Mouse (Mus musculus): ENCODE measurements around the gene Dst. TPM values are rescaled to one million over a fixed set of nuclear protein-coding genes. Genes with fewer than 3 reads are reported as not detected.

Gene Dst
- polyA plus RNA-seq, 1 experiment from 2014 or later = 5.9 TPM

GRCm38 (mm10) chr1:33946601-33947395 is 38.8 kb downstream of the Dst start:
- Histone ChIP-seq H3K4me3 (replicated peaks) (no peak overlapping the region), H3K4me2 (no peak overlapping the region), H3K36me3 (replicated peaks) (no peaks in the 10 kb centered on the region), H3K9me3 (replicated peaks) (no peaks in the 10 kb centered on the region), H3K9ac (no peak overlapping the region), H3K27me3 (no peaks in the 10 kb centered on the region), H3K27ac (replicated peaks) (no peak overlapping the region), H3K4me1 (replicated peaks) (0 out of 2 replicates have a peak, but pooled peaks cover 5% of the 10 kb centered on the region)
- ATAC-seq (ENCODE audit: insufficient read depth) = no peak
- 62% methylated on average over 12 of the region's 12 CpGs for WGBS (ENCODE audit: insufficient replicate concordance)

GRCm38 (mm10) chr1:33947838-33948237 is 39.8 kb downstream of the Dst start:
- no peaks in the 10 kb centered on the region for H3K9me3 ChIP-seq (replicated peaks)
- no peaks in the 10 kb centered on the region for H3K27me3 ChIP-seq
- H3K27ac ChIP-seq (replicated peaks) = no peak overlapping the region
- H3K4me1 ChIP-seq (replicated peaks) = 0 out of 2 replicates have a peak, but pooled peaks cover 5% of the 10 kb centered on the region
- H3K36me3 ChIP-seq (replicated peaks) = no peaks in the 10 kb centered on the region
- H3K4me3 ChIP-seq (replicated peaks) = no peak overlapping the region
- 71% methylated on average over 6 of the region's 6 CpGs for WGBS (ENCODE audit: insufficient replicate concordance)
- no peak overlapping the region for H3K4me2 ChIP-seq
- no peak overlapping the region for H3K9ac ChIP-seq
- no peak for ATAC-seq (ENCODE audit: insufficient read depth)

- Histone ChIP-seq H3K27me3 (no peaks in the 10 kb centered on the region), H3K9ac (no peak overlapping the region), H3K4me2 (no peak overlapping the region), H3K27ac (replicated peaks) (no peak overlapping the region), H3K36me3 (replicated peaks) (no peaks in the 10 kb centered on the region), H3K9me3 (replicated peaks) (no peaks in the 10 kb centered on the region), H3K4me3 (replicated peaks) (no peak overlapping the region), H3K4me1 (replicated peaks) (0 out of 2 replicates have a peak, but pooled peaks cover 5% of the 10 kb centered on the region)
- ATAC-seq (ENCODE audit: insufficient read depth) = no peak
- 69% methylated on average over 5 of the region's 5 CpGs for WGBS (ENCODE audit: insufficient replicate concordance)
These were observed 40.5 kb downstream of the Dst start for GRCm38 (mm10) chr1:33948511-33948910.

GRCm38 (mm10) chr1:33955626-33956025 is 47.6 kb downstream of the Dst start:
- H3K4me2 ChIP-seq = no peak overlapping the region
- no peak overlapping the region for H3K27ac ChIP-seq (replicated peaks)
- H3K9ac ChIP-seq = no peak overlapping the region
- ATAC-seq (ENCODE audit: insufficient read depth) = no peak
- no peaks in the 10 kb centered on the region for H3K4me1 ChIP-seq (replicated peaks)
- no peak overlapping the region for H3K4me3 ChIP-seq (replicated peaks)
- WGBS (ENCODE audit: insufficient replicate concordance) = 66% methylated on average over 6 of the region's 6 CpGs
- no peaks in the 10 kb centered on the region for H3K36me3 ChIP-seq (replicated peaks)
- no peaks in the 10 kb centered on the region for H3K9me3 ChIP-seq (replicated peaks)
- no peaks in the 10 kb centered on the region for H3K27me3 ChIP-seq

GRCm38 (mm10) chr1:33960439-33960838 is 52.4 kb downstream of the Dst start:
- no peak overlapping the region for H3K9ac ChIP-seq
- whole genome bisulfite sequencing (ENCODE audit: insufficient replicate concordance) = 70% methylated on average over 8 of the region's 8 CpGs
- no peaks in the 10 kb centered on the region for H3K9me3 ChIP-seq (replicated peaks)
- no peak for ATAC-seq (ENCODE audit: insufficient read depth)
- no peak overlapping the region for H3K4me3 ChIP-seq (replicated peaks)
- no peaks in the 10 kb centered on the region for H3K36me3 ChIP-seq (replicated peaks)
- no peak overlapping the region for H3K27ac ChIP-seq (replicated peaks)
- no peaks in the 10 kb centered on the region for H3K4me1 ChIP-seq (replicated peaks)
- no peaks in the 10 kb centered on the region for H3K27me3 ChIP-seq
- no peak overlapping the region for H3K4me2 ChIP-seq

GRCm38 (mm10) chr1:33964643-33965042 is 56.6 kb downstream of the Dst start:
- Histone ChIP-seq H3K9me3 (replicated peaks) (no peaks in the 10 kb centered on the region), H3K4me3 (replicated peaks) (no peak overlapping the region), H3K27ac (replicated peaks) (no peak overlapping the region), H3K4me2 (no peak overlapping the region), H3K27me3 (no peaks in the 10 kb centered on the region), H3K9ac (no peak overlapping the region), H3K36me3 (replicated peaks) (no peaks in the 10 kb centered on the region), H3K4me1 (replicated peaks) (no peaks in the 10 kb centered on the region)
- no peak for ATAC-seq (ENCODE audit: insufficient read depth)
- 23% methylated on average over 5 of the region's 5 CpGs for WGBS (ENCODE audit: insufficient replicate concordance)

GRCm38 (mm10) chr1:33965824-33966223 is 57.8 kb downstream of the Dst start:
- WGBS (ENCODE audit: insufficient replicate concordance) = 57% methylated on average over 4 of the region's 4 CpGs
- Histone ChIP-seq H3K9ac (no peak overlapping the region), H3K9me3 (replicated peaks) (no peaks in the 10 kb centered on the region), H3K4me2 (no peak overlapping the region), H3K4me3 (replicated peaks) (no peak overlapping the region), H3K4me1 (replicated peaks) (no peaks in the 10 kb centered on the region), H3K36me3 (replicated peaks) (no peaks in the 10 kb centered on the region), H3K27me3 (no peaks in the 10 kb centered on the region), H3K27ac (replicated peaks) (no peak overlapping the region)
- no peak for ATAC-seq (ENCODE audit: insufficient read depth)

GRCm38 (mm10) chr1:33966328-33966727 is 58.3 kb downstream of the Dst start:
- Histone ChIP-seq H3K4me2 (no peak overlapping the region), H3K36me3 (replicated peaks) (no peaks in the 10 kb centered on the region), H3K9me3 (replicated peaks) (no peaks in the 10 kb centered on the region), H3K4me1 (replicated peaks) (no peaks in the 10 kb centered on the region), H3K4me3 (replicated peaks) (no peak overlapping the region), H3K27me3 (no peaks in the 10 kb centered on the region), H3K9ac (no peak overlapping the region), H3K27ac (replicated peaks) (no peak overlapping the region)
- no peak for ATAC-seq (ENCODE audit: insufficient read depth)
- WGBS (ENCODE audit: insufficient replicate concordance) = 28% methylated on average over 6 of the region's 6 CpGs

- H3K4me3 ChIP-seq (replicated peaks) = no peak overlapping the region
- H3K36me3 ChIP-seq (replicated peaks) = no peaks in the 10 kb centered on the region
- H3K27ac ChIP-seq (replicated peaks) = no peak overlapping the region
- H3K9ac ChIP-seq = no peak overlapping the region
- ATAC-seq (ENCODE audit: insufficient read depth) = no peak
- H3K9me3 ChIP-seq (replicated peaks) = no peaks in the 10 kb centered on the region
- no peaks in the 10 kb centered on the region for H3K27me3 ChIP-seq
- WGBS (ENCODE audit: insufficient replicate concordance) = 76% methylated on average over 4 of the region's 4 CpGs
- no peak overlapping the region for H3K4me2 ChIP-seq
- no peaks in the 10 kb centered on the region for H3K4me1 ChIP-seq (replicated peaks)
These were observed 59.2 kb downstream of the Dst start for GRCm38 (mm10) chr1:33967206-33967605.

- Histone ChIP-seq H3K4me2 (no peak overlapping the region), H3K27me3 (no peaks in the 10 kb centered on the region), H3K9ac (no peak overlapping the region), H3K4me1 (replicated peaks) (no peaks in the 10 kb centered on the region), H3K27ac (replicated peaks) (no peak overlapping the region), H3K4me3 (replicated peaks) (no peak overlapping the region), H3K9me3 (replicated peaks) (no peaks in the 10 kb centered on the region), H3K36me3 (replicated peaks) (no peaks in the 10 kb centered on the region)
- 32% methylated on average over 2 of the region's 2 CpGs for WGBS (ENCODE audit: insufficient replicate concordance)
- ATAC-seq (ENCODE audit: insufficient read depth) = no peak
These were observed 61.9 kb downstream of the Dst start for GRCm38 (mm10) chr1:33969910-33970309.

GRCm38 (mm10) chr1:33974401-33974800 is 66.4 kb downstream of the Dst start:
- Histone ChIP-seq H3K36me3 (replicated peaks) (no peaks in the 10 kb centered on the region), H3K4me3 (replicated peaks) (no peak overlapping the region), H3K9me3 (replicated peaks) (no peaks in the 10 kb centered on the region), H3K27me3 (no peaks in the 10 kb centered on the region), H3K9ac (no peak overlapping the region), H3K27ac (replicated peaks) (no peak overlapping the region), H3K4me2 (no peak overlapping the region), H3K4me1 (replicated peaks) (no peaks in the 10 kb centered on the region)
- no peak for ATAC-seq (ENCODE audit: insufficient read depth)
- WGBS (ENCODE audit: insufficient replicate concordance) = 72% methylated on average over 11 of the region's 11 CpGs

GRCm38 (mm10) chr1:33975333-33975732 is 67.3 kb downstream of the Dst start:
- H3K27ac ChIP-seq (replicated peaks) = no peak overlapping the region
- no peaks in the 10 kb centered on the region for H3K9me3 ChIP-seq (replicated peaks)
- no peak overlapping the region for H3K4me3 ChIP-seq (replicated peaks)
- no peak overlapping the region for H3K9ac ChIP-seq
- H3K4me2 ChIP-seq = no peak overlapping the region
- no peaks in the 10 kb centered on the region for H3K36me3 ChIP-seq (replicated peaks)
- H3K4me1 ChIP-seq (replicated peaks) = no peaks in the 10 kb centered on the region
- WGBS (ENCODE audit: insufficient replicate concordance) = 52% methylated on average over 4 of the region's 4 CpGs
- H3K27me3 ChIP-seq = no peaks in the 10 kb centered on the region
- no peak for ATAC-seq (ENCODE audit: insufficient read depth)

All from liver, embryonic 15.5 days (tissue).